Mouse (Mus musculus): ENCODE data around the gene Pigo.

GRCm38 (mm10) chr4:43033481-43033880 is 7.9 kb upstream of the Pigo start:
- TF ChIP-seq CTCF (IDR thresholded peaks at IDR 0.05; ENCODE audit: low read depth, low read length) (no peak), GATA1 (IDR thresholded peaks at IDR 0.05; ENCODE audit: borderline replicate concordance, low read length) (no peak), TAL1 (conservative IDR thresholded peaks at IDR 0.05; ENCODE audit: low read depth, low read length) (no peak), GATA2 (IDR thresholded peaks at IDR 0.05; ENCODE audit: borderline replicate concordance, low read depth, low read length) (no peak)
